Mouse (Mus musculus) layer of hippocampus, adult 2 months (tissue): ENCODE measurements around the gene Wfikkn2. TPM values are rescaled to one million over a fixed set of nuclear protein-coding genes. Genes with fewer than 3 reads are reported as not detected.

Source experiments
- DNase-seq, 2 experiments: peaks; one replicate each; pipeline ENCODE4 v3.0.0; 2022; ENCODE audit warnings: low spot score in 2 of 2
- H3K27ac ChIP-seq: fragments of 200-600 bp; 2 replicates; pipeline ENCODE4 v1.8.1; 2022
- H3K4me3 ChIP-seq: fragments of 200-600 bp; 2 replicates; pipeline ENCODE4 v1.8.1; 2022; ENCODE audit warnings: mild to moderate bottlenecking
- CTCF ChIP-seq: fragments of 200-600 bp; conservative IDR thresholded peaks from 2 replicates; pipeline ENCODE4 v1.8.1; 2022; ENCODE audit warnings: antibody characterized with exemption, mild to moderate bottlenecking, moderate library complexity
- long read RNA-seq, 2 experiments: library from polyadenylated mRNA; stranded (forward); transcript quantifications; one replicate each; pipeline ENCODE4 v2.0.0; 2021; ENCODE audit warnings: borderline mapping rate in 2 of 2
- total RNA-seq, 2 experiments: library from RNA; stranded (reverse); gene quantifications; 2 replicates each; pipeline ENCODE4 v1.2.3; 2021

The Wfikkn2 gene
- total RNA-seq = under 1 TPM; 0.49 to 0.72 TPM
- long read RNA-seq, experiment 1, partial matches to known transcripts = 0 of 1 reads
- long read RNA-seq, experiment 1, other reads (novel, unspliced or antisense) = 1 of 1 reads
- long read RNA-seq, experiment 2 = 0 reads

- Histone ChIP-seq H3K4me3 (no peak within 1 kb of the TSS), H3K27ac (no peak within 1 kb of the TSS)
- DNase-seq = no peak
- TF ChIP-seq CTCF = no peak
Measured at GRCm38 (mm10) chr11:94245955-94246788, at the start of gene Wfikkn2. TSS of gene Wfikkn2 (minus strand) at chr11:94246005.

- Histone ChIP-seq H3K4me3 (no peak overlapping the region), H3K27ac (no peak overlapping the region)
- TF ChIP-seq CTCF = no peak
- DNase-seq = no peak
Measured at GRCm38 (mm10) chr11:94294996-94295845, 49.4 kb upstream of the Wfikkn2 start.

GRCm38 (mm10) chr11:94290062-94290740 lies 44.4 kb upstream of the Wfikkn2 start:
- no peak for DNase-seq
- Histone ChIP-seq H3K27ac (no peak overlapping the region), H3K4me3 (no peak overlapping the region)
- no peak for TF ChIP-seq CTCF

- H3K4me3 ChIP-seq = no peak overlapping the region
- no peak for DNase-seq
- H3K27ac ChIP-seq = no peak overlapping the region; the same call in 1 of the 2 replicates
- TF ChIP-seq CTCF = no peak
Measured at GRCm38 (mm10) chr11:94287105-94287504, 41.3 kb upstream of the Wfikkn2 start.

- DNase-seq = no peak
- Histone ChIP-seq H3K27ac (0 out of 2 replicates have a peak overlapping the region, but pooled peaks have one; percentile 16), H3K4me3 (no peak overlapping the region)
- no peak for TF ChIP-seq CTCF
Measured at GRCm38 (mm10) chr11:94285886-94286574, 40.2 kb upstream of the Wfikkn2 start.

- no peak overlapping the region for H3K27ac ChIP-seq
- DNase-seq = no peak
- H3K4me3 ChIP-seq = no peak overlapping the region
- no peak for TF ChIP-seq CTCF
Measured at GRCm38 (mm10) chr11:94283536-94284099, 37.8 kb upstream of the Wfikkn2 start.

DNA sequence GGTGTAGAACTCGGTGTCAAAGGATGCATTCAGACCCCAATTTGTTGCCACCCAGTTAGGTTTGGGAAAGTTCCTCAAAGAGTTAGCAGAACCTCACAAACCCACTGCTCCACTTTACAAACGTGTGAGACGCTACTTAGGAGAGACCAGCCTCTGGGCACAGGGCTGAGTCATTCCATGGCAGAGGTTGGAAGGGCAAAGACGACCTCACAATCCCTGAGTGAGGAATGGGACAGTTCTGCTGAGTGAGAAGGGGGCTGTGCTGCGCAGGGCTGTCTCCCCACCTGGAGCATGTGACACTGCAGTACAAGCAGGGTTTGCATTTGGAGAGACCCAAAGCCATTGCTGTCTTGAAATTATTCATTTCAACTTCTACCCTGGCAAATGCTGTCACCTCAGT lies 36.5 kb upstream of the Wfikkn2 start:
- no peak for DNase-seq
- H3K27ac ChIP-seq = peak overlapping the region; percentile 3; the same call in 1 of the 2 replicates
- no peak for TF ChIP-seq CTCF
- H3K4me3 ChIP-seq = no peak overlapping the region

DNA sequence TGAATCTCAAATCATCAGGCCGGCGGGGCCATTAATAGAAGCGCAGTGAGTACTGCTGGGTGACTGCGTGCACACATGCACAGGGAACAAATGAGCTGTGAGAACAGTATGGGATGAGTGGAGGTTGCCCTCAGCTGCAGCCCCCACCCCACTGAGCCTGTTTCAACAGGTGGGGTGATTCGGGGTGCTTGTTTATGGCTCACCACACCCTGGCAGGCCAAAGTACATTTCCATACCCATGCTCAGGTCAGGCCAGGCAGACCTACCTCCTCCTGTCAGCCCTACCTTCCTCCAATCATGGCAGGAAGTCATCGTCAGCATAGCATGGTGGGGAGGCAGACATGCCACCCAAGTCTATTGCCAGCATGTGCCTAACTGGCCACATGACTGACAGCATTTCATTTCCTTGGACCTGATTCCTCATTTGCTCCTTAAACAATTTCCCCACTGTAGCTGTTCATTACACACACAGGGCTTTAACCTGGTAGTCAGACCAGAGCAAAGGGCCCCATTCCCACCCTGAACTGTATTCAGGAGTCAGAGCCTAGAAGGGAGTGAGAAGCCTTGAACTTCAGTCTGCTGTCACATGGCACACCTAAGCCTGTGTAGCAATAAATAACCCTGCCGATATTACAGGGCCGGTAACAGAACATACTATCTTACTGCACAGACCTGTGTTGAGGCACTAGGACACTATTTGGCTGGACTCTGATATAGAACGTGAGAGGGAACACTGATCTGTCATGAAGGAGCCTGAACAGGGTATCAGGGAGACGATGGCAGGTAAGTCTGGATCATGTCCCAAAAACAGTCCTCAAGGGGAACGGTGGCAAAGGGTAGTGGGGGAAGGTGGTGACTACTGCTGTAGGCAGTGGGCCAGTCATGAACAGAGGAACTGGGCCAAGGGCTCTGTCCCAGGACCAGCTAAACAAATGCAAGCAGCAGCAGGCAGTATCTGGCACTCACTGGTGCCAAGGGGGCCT lies 35.7 kb upstream of the Wfikkn2 start, which contains the start of gene Gm21885:
Gene Gm21885 (plus strand): TSS at position 675 of the 983 bp plus-strand sequence.
- TF ChIP-seq CTCF = no peak
- DNase-seq = no peak
- H3K4me3 ChIP-seq = no peak within 1 kb of the TSS
- H3K27ac ChIP-seq = peak within 1 kb of the TSS; percentile 3; the same call in 1 of the 2 replicates

GRCm38 (mm10) chr11:94276869-94277337 lies 31.1 kb upstream of the Wfikkn2 start:
- DNase-seq = peak; percentile 95
- Histone ChIP-seq H3K4me3 (peak overlapping the region; percentile 47), H3K27ac (peak overlapping the region; percentile 83)
- peak; percentile 95 for TF ChIP-seq CTCF

- no peak for DNase-seq
- Histone ChIP-seq H3K27ac (no peak overlapping the region), H3K4me3 (no peak overlapping the region)
- TF ChIP-seq CTCF = no peak
Measured at GRCm38 (mm10) chr11:94275686-94276085, 29.9 kb upstream of the Wfikkn2 start.
